Mouse (Mus musculus) kidney, adult 10 weeks (tissue): ENCODE results near the gene Tnfaip8l2. TPM values are rescaled to one million over a fixed set of nuclear protein-coding genes. Genes with fewer than 3 reads are reported as not detected.

Experiments
- polyA plus RNA-seq: library from polyadenylated mRNA; stranded (reverse); fragments of 350-450 nt; fragmentation: Illumina TruSeq; extraction: RNeasy Lipid Tissue Mini Kit (QIAGEN cat#74804); gene quantifications from one replicate; pipeline ENCODE4 v1.2.3, GENCODE M21; 2014; ENCODE audit warnings: low read depth, low replicate concordance

Tnfaip8l2 gene
- polyA plus RNA-seq, result not detected

DNA sequence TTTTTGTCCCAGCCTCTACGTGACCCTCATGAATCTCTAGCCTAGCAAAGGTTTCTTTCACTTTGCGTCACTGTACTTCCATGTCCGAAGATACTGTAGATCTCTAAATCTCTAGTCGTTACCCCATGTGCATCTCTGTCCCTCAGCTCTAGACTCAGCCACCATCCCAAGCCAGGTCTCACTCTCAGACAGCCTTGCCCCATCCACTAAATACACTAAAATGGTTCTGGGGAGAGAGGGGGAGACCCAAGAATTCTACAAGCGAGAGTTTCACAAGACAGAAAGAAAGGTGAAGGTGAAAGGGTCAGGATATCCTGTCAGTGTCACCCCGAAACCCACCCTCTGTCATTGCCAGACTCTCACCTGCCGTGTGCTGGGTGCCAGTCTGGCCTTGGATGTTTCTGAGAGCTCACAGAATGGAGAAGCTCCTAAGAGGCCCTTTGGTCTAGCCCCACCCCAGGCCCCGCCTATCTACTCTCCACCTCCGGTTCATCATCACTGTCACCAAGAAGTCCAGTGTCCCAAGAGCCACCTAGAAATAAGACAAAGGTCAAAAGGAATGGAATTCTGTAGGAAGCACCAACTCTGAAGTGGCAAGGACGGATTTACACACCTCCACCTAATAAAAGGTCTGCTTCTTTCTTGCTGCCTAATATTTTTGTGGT lies at the start of gene Tnfaip8l2:
Gene Tnfaip8l2, minus strand, starts transcription at position 409 of the 665 bp plus-strand sequence.

DNA sequence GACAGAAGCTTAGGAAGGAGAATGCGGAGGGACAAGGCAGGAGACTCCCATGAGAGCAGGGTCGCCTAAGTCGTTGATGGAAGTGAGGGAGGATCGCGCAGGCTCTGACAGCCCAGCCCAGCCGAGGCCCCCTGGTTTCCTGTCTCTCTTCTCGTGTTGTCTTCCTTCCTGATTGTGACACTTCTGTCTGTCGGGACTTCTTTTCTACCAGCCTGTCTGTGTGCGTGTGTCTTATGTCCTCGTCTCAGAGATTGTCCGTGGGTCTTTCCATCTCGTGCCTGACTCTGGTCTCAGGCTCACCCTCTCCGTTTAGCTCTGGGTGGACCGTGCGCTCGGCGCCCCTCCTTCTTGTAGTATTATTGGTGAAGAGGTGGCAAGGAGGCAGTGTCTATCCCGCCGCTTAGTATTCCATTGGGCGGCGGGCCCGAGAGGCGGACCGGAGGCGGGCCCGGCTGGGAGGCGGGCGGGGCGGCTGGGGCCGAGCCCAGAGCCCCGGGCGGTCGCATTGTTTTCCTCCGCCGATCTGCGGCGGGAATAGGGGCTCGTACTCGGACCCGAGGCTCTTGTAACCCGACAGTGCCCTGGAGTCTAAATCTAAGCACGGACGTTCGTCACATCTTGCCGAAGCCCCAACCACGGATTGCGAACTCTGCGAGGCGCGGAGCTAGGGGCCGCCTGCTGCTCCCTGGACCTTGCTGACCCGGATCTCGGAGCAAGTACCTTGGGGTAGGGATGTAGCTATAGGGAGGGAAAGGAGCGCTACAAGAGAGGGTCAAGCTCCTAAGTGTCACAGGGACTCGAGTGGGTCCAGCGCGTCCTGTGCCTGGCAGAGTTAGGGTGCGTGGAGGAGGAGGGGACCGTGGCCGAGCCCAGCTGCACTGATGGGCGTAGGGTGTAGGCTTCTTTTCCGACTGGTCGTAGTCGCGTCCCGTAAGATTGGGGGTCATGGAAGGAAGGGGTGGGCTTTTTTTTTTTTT lies 18.1 kb upstream of the Tnfaip8l2 start, which contains the start of gene Sema6c:
Gene Sema6c, plus strand, starts transcription at position 471 of the 977 bp plus-strand sequence.

DNA sequence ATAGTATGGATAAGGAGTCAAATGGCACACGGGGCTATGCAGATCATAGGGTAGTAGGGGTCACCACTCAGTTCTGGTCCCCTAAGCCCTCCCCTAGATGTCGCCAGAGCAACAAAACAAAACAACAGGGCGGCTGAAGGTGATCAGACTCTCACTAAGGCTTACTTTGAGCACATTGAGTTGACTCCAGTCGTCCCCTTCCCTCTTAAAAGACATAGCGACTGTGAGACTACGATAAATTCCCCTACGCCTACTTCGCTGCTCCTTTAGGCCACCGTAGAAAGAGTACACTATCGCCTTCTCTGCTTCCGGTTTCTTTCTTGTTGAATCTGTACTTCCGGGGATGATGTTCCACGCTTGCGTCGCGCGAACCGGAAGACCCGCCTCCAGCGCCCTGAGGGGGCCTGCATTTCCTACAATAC lies 8.5 kb downstream of the Tnfaip8l2 start, which contains the start of the genes Scnm1 and Lysmd1:
Gene Scnm1, minus strand, starts transcription at position 332 of the 422 bp plus-strand sequence.
Gene Lysmd1, plus strand, starts transcription at position 409 of the 422 bp plus-strand sequence.

DNA sequence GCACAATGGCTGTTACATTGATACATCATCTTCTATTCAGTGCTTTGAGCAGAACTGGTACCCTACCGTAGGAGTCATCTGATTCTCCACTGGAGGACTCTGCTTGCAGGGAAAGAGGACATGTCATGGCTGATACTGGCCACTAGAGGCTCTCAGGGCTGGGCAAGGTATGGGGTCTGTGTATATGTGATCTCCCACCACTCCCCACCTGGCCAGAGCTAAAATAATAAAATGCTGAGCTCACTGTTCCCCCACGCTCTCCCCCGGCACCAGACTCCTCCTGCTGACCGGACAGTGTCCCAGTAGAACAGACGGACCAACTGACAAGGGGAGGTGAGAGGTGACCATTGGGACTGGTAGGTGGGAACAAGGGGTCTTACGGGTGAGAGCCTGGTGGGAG lies 17.9 kb downstream of the Tnfaip8l2 start, which contains the start of gene Tmod4:
Gene Tmod4, plus strand, starts transcription at position 231 of the 400 bp plus-strand sequence.

DNA sequence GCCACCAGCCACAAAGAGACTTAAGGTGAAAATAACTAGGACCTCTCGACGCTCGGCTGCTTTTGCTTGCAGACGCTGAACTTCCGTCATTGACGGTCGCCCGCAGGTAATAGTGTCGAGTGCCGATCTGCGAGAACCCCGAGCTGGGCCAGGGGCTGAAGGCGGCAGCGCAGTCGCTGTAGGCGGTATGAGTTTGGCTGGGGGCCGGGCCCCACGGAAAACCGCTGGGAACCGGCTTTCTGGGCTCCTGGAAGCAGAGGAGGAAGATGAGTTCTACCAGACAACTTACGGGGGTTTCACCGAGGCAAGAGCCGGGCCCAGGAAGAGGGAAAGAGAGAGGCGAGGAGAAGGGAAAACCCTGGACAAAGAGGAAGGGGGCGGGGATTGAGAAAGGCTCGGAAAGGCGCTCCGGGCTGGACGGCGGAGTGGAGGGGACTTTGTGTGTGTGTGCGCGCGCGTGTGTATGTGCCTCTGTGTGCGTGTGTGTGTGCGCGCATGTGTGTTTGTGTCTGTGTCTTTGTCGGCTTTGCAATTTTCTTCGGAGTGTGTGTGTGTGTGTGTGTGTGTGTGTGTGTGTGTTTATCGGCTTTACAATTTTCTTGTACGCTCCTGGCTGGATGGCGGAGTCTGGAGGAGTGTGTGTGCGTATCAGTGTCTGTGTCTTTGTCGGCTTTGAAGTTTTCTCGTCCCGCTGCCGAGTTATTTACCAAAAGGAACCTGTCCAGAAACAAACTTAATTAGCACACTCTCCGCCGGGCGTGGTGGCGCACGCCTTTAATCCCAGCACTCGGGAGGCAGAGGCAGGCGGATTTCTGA lies 31.0 kb downstream of the Tnfaip8l2 start, which contains the start of gene Vps72:
Gene Vps72, plus strand, starts transcription at position 112 of the 816 bp plus-strand sequence.

DNA sequence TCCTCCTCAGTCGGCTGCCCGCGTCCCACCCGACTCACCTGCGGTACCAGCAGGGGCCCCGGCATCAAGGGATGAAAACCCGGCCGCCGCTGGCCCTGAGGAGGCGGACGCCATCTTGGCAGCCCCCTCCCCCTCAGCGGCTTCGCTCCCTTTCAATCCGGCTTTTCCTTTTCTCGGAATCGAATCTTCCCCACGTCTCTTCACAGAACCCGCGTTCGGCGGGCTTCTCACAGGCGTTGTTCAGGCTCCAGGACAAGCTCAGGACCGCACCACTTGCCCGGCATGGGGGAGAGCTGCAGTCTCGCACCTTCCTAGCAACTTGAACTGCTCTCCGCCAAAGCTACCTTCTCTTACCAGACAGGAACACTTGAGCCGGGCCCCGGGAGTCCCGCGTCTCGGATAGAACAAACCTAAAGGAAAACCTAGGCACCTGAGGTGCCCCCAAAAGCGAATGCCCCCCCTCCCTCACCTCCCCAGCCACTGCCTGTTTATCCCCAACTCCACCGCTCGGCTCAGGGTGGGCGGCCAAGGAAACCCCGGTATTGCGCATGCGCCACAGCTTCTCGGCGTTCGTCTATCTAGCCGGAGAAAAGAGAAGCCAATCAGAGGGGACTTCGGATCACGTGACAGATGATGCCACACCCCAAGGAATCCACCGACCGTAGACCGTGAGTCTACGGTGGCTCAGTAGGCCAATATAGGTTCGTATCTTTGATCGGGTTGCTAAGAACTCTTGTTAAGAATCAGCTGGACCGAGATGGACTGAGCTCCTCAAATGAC lies 35.6 kb downstream of the Tnfaip8l2 start, which contains the start of gene Pip5k1a:
Gene Pip5k1a, minus strand, starts transcription at position 593 of the 780 bp plus-strand sequence.

Other genes starting within 250 kb of the Tnfaip8l2 start
- gene Selenbp1, start 209.3 kb downstream of the Tnfaip8l2 start, polyA plus RNA-seq, result 26.1 TPM
- 11.1 TPM for gene Rfx5, start 188.3 kb downstream of the Tnfaip8l2 start, polyA plus RNA-seq
- gene Pi4kb, start 167.6 kb downstream of the Tnfaip8l2 start, polyA plus RNA-seq, result 15.3 TPM
- 4.6 TPM for gene Zfp687, start 126.9 kb downstream of the Tnfaip8l2 start, polyA plus RNA-seq
- 10.2 TPM for gene Psmd4, start 99.7 kb downstream of the Tnfaip8l2 start, polyA plus RNA-seq
- 10.8 TPM for gene Pip5k1a, start 35.4 kb downstream of the Tnfaip8l2 start, polyA plus RNA-seq
- 6.6 TPM for gene Vps72, start 31.3 kb downstream of the Tnfaip8l2 start, polyA plus RNA-seq
- not detected for gene Tmod4, start 17.9 kb downstream of the Tnfaip8l2 start, polyA plus RNA-seq
- gene Scnm1, start 8.3 kb downstream of the Tnfaip8l2 start, polyA plus RNA-seq, result 15.0 TPM
- 2.8 TPM for gene Lysmd1, start 8.3 kb downstream of the Tnfaip8l2 start, polyA plus RNA-seq
- 0.28 TPM for gene Sema6c, start 18.1 kb upstream of the Tnfaip8l2 start, polyA plus RNA-seq
- 22.5 TPM for gene Gabpb2, start 75.6 kb upstream of the Tnfaip8l2 start, polyA plus RNA-seq
- 17.8 TPM for gene Cdc42se1, start 86.4 kb upstream of the Tnfaip8l2 start, polyA plus RNA-seq
- gene Mllt11, start 89.8 kb upstream of the Tnfaip8l2 start, polyA plus RNA-seq, result 28.7 TPM
- gene Gm128, start 99.2 kb upstream of the Tnfaip8l2 start, polyA plus RNA-seq, result 0.73 TPM
- not detected for gene Bnipl, start 108.8 kb upstream of the Tnfaip8l2 start, polyA plus RNA-seq
- gene Mindy1, start 139.0 kb upstream of the Tnfaip8l2 start, polyA plus RNA-seq, result 128 TPM
- gene Prune1, start 139.7 kb upstream of the Tnfaip8l2 start, polyA plus RNA-seq, result 11.0 TPM
- gene Anxa9, start 164.8 kb upstream of the Tnfaip8l2 start, polyA plus RNA-seq, result 1.9 TPM
- gene Cers2, start 172.4 kb upstream of the Tnfaip8l2 start, polyA plus RNA-seq, result 217 TPM
- gene Setdb1, start 214.8 kb upstream of the Tnfaip8l2 start, polyA plus RNA-seq, result 13.2 TPM